Mouse (Mus musculus): ENCODE measurements around the gene Gm20772. TPM values are rescaled to one million over a fixed set of nuclear protein-coding genes. Genes with fewer than 3 reads are reported as not detected.
"Not testable (repeated sequence)": the region's sequence is repeated elsewhere in the genome, so short reads cannot be mapped to it uniquely, and the experiment has no call there.

Gm20772 gene
- polyA plus RNA-seq (2016; fragmentation: Nextera tagmentation; extraction: Ambion mirVana): not detected in 2 replicates

- not testable (repeated sequence) for H3K4me3 ChIP-seq; H3K9me3 ChIP-seq (replicated peaks); H3K27ac ChIP-seq; H3K36me3 ChIP-seq; H3K27me3 ChIP-seq (ENCODE audit: low read depth, poor library complexity, severe bottlenecking); H3K4me1 ChIP-seq; DNase-seq (ENCODE audit: low spot score)
These were observed at the start of gene Gm20772, which contains the start of gene Gm20831 for GRCm38 (mm10) chrY:17874441-17874840. Gene Gm20772, plus strand, starts transcription at chrY:17874741. Gene Gm20831, plus strand, starts transcription at chrY:17874741.

DNA sequence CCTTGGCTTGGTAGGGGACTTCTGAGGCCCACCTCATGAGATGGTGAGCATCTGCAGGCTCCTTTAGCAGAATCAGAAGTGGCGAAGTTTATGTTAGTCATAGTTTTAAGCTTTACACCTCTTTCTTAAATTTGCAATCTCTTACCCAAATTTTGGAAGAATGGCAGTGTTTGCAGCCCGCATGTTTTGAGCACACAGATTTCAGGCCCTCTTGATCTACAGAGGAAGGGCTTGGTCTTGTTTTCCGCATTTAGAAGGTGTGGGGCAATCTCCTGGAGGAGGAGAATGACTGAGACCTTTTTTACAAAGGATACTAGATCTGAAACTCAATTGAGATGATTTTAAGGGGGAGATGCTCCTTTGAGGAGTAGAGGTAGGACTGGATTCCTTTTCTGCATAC, 28.4 kb upstream of the Gm20772 start, which contains the start of gene Gm21904:
Gm21904 (minus strand) TSS at position 101 of the 400 bp plus-strand sequence.
- not testable (repeated sequence) for DNase-seq (ENCODE audit: low spot score); H3K27me3 ChIP-seq (ENCODE audit: low read depth, poor library complexity, severe bottlenecking); H3K4me3 ChIP-seq; H3K4me1 ChIP-seq; H3K9me3 ChIP-seq (replicated peaks); H3K36me3 ChIP-seq; H3K27ac ChIP-seq
- WGBS: no CpG with 5 or more reads among the region's 3 CpGs

Other genes with a start within 250 kb of the Gm20772 start
- gene Gm21904, start 28.5 kb upstream of the Gm20772 start, polyA plus RNA-seq (2016; fragmentation: Nextera tagmentation; extraction: Ambion mirVana): not detected in 2 replicates
- gene Gm20831, start within 50 bp of the Gm20772 start, polyA plus RNA-seq (2016; fragmentation: Nextera tagmentation; extraction: Ambion mirVana): not detected in 2 replicates
- gene Srsy, start 62.6 kb downstream of the Gm20772 start, polyA plus RNA-seq (2016; fragmentation: Nextera tagmentation; extraction: Ambion mirVana): not detected in 2 replicates
- not detected in 2 replicates for gene Gm21764, start 187.1 kb downstream of the Gm20772 start, polyA plus RNA-seq (2016; fragmentation: Nextera tagmentation; extraction: Ambion mirVana)
- gene Ssty1, start 214.4 kb downstream of the Gm20772 start, polyA plus RNA-seq (2016; fragmentation: Nextera tagmentation; extraction: Ambion mirVana): not detected in 2 replicates